Mouse (Mus musculus) liver, adult 2 months (tissue): ENCODE results near the gene Clpx.

ENCODE experiments used
- CTCF ChIP-seq: fragments of 200-500 bp; IDR thresholded peaks from 2 replicates; pipeline ENCODE4 v1.5.1; 2011; ENCODE audit warnings: low read depth, low read length, control low read depth
- POLR2A ChIP-seq: fragments of 200-500 bp; IDR thresholded peaks from 2 replicates; pipeline ENCODE4 v1.6.1; 2011; ENCODE audit warnings: low read length, control low read depth; ENCODE audit not compliant: insufficient read depth; ENCODE audit errors: extremely low read depth

DNA sequence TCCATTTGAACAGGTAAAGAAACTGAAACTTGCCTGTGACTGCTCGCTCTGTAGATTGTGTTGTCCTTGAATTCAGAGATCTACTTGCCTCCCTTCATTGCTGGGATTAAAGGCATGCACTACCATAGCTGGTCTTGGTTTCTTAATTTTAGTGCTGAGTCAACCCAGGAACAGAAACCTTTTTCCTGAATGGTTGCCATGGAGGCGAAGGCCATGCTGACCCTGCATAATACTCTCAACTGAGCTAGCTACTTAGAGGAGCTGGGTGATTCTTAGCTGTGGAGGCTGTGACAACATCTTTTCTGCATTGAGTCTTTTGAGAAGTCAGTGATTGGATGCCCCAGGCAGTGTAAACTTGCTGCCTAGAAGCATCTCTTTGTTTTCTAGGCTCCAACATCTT is 62.9 kb downstream of the Clpx start:
- TF ChIP-seq CTCF (no peak), POLR2A (no peak)
